Mouse (Mus musculus): ENCODE measurements around the gene Cdkn1b. TPM values are rescaled to one million over a fixed set of nuclear protein-coding genes. Genes with fewer than 3 reads are reported as not detected.

The Cdkn1b gene
- polyA plus RNA-seq, 1 experiment from 2014 or later = 13.0 TPM

GRCm38 (mm10) chr6:134969498-134969897 lies 49.3 kb downstream of the Cdkn1b start:
- Histone ChIP-seq H3K9me3 (replicated peaks) (no peaks in the 10 kb centered on the region; the same call in 1 of the 2 replicates), H3K27ac (no peak overlapping the region), H3K4me3 (replicated peaks) (no peak overlapping the region), H3K27me3 (no peaks in the 10 kb centered on the region), H3K4me2 (no peak overlapping the region), H3K4me1 (replicated peaks) (peaks cover 23% of the 10 kb centered on the region), H3K36me3 (no peaks in the 10 kb centered on the region), H3K9ac (no peak overlapping the region)
- no peak for ATAC-seq (ENCODE audit: low read depth)
- 76% methylated on average over 2 of the region's 2 CpGs for WGBS (ENCODE audit: insufficient replicate concordance)
- DNase-seq = no peak

- Histone ChIP-seq H3K27me3 (no peaks in the 10 kb centered on the region), H3K4me2 (no peak overlapping the region), H3K9me3 (replicated peaks) (no peaks in the 10 kb centered on the region; the same call in 1 of the 2 replicates), H3K4me1 (replicated peaks) (peaks cover 23% of the 10 kb centered on the region), H3K4me3 (replicated peaks) (no peak overlapping the region), H3K27ac (no peak overlapping the region), H3K9ac (no peak overlapping the region), H3K36me3 (no peaks in the 10 kb centered on the region)
- WGBS (ENCODE audit: insufficient replicate concordance) = 21% methylated on average over 4 of the region's 4 CpGs
- ATAC-seq (ENCODE audit: low read depth) = peak; percentile 78
- peak; percentile 17 for DNase-seq
Observed at GRCm38 (mm10) chr6:134972096-134972495, 51.9 kb downstream of the Cdkn1b start.

Other genes with a start within 250 kb of the Cdkn1b start
- 3.7 and 4.7 TPM in 2 replicates for gene Dusp16, start 127.8 kb upstream of the Cdkn1b start, polyA plus RNA-seq (2015; fragmentation: Nextera tagmentation; extraction: Ambion mirVana)
- 1.3 TPM in 2 replicates for gene Crebl2, start 90.2 kb upstream of the Cdkn1b start, polyA plus RNA-seq (2015; fragmentation: Nextera tagmentation; extraction: Ambion mirVana)
- 5.3 and 6.0 TPM in 2 replicates for gene Gpr19, start 21.8 kb upstream of the Cdkn1b start, polyA plus RNA-seq (2015; fragmentation: Nextera tagmentation; extraction: Ambion mirVana)
- gene Apold1, start 61.3 kb downstream of the Cdkn1b start, polyA plus RNA-seq (2015; fragmentation: Nextera tagmentation; extraction: Ambion mirVana) = 2.1 and 2.2 TPM in 2 replicates
- 75.7 and 82.8 TPM in 2 replicates for gene Ddx47, start 91.2 kb downstream of the Cdkn1b start, polyA plus RNA-seq (2015; fragmentation: Nextera tagmentation; extraction: Ambion mirVana)
- gene Gprc5a, start 145.2 kb downstream of the Cdkn1b start, polyA plus RNA-seq (2015; fragmentation: Nextera tagmentation; extraction: Ambion mirVana) = 0.35 and 0.46 TPM in 2 replicates
- 0.15 TPM in 1 of 2 replicates, not detected in the other for gene Gprc5d, start 197.9 kb downstream of the Cdkn1b start, polyA plus RNA-seq (2015; fragmentation: Nextera tagmentation; extraction: Ambion mirVana)

All from liver, embryonic 13.5 days (tissue).